In the genomic region with DNA sequence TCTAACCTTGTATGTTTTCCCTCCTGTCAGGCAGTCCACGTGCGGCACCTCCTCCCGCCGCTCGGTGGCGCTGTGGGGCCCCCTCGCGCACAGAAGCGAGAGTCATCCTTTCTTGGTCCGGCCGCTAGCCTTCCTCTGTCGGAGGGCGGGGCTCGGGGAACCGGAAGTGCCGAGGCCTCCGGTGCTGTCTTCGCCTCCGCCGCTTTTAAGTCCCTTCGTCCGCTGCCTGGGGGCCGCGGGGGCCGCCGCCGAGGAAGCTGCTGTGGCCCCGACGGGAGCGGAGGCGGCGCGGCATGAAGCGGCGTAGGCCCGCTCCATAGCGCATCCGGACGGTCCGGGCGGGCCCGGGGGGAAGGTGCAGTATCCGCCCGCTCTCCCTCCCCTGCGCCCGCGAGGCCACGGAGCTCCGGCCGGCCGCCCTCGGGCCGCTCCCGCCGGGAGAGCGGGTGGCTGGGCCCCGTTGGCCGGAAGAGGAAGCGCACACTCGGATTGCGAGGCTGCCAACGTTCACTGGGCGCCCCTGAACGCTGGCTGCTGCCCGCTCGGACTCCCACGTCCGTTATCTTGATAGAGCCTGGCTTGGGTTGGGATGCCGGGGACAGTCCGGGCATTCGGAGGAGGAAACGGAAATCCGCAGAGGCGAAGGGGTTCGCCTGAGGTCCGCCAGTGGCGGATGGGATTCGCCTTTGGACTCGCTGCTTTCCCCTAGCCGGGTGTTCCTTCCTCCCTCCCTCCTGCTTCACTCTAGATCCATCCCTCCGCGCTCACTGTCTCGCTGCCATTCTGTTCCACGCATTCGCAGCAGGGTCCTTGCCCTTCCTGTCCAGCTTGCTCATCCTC, we compare ENCODE assay signal across 8 mouse cellular contexts. TPM values are rescaled to one million over a fixed set of nuclear protein-coding genes. Genes with fewer than 3 reads are reported as not detected.
DNase-seq lines count a peak whose midpoint lies in the region; ATAC-seq and TF ChIP-seq lines count a peak whose summit lies in the region.

A gene (plus strand): TSS at position 146 of the 840 bp plus-strand sequence.

- peak within 1 kb of the TSS; percentile 78 for H3K4me3 ChIP-seq in cortical plate, adult 2 months (ENCODE audit: insufficient read depth, low read length)

- peak; percentile 55; the same call in 1 of the 2 replicates for TF ChIP-seq POLR2A in cortical plate, adult 2 months (IDR thresholded peaks at IDR 0.05; ENCODE audit: extremely low read depth, insufficient read depth, low read length)

- peak within 1 kb of the TSS; percentile 86 for H3K27ac ChIP-seq in cortical plate, adult 2 months (ENCODE audit: insufficient read depth, low read length)

- peak; percentile 93 for ATAC-seq in activated CD4-positive, CD25-positive, alpha-beta regulatory T cell, adult 4 months
- ATAC-seq in megakaryocyte progenitor cell, adult 5-6 weeks (replicated peaks; ENCODE audit: poor library complexity): peak; percentile 98

- H3K4me1 ChIP-seq in cortical plate, adult 2 months (ENCODE audit: control insufficient read depth, insufficient read depth, low read length): peaks cover 6% of the 10 kb centered on the region; the same call in 1 of the 2 replicates

- DNase-seq in gastrocnemius, postnatal 10 days: peak; percentile 93
- DNase-seq in induced T-regulatory cell, adult 2 months (ENCODE audit: low read depth): peak; percentile 96
- peak; percentile 73 to 95 for DNase-seq in left cerebral cortex, adult 9 months (ENCODE audit: low spot score in 2 of 2)
- peak; percentile 93 for DNase-seq in right cerebral cortex, postnatal 14 days
- DNase-seq in urinary bladder, postnatal 36 days (ENCODE audit: low spot score in 2 of 2): peak; percentile 92

- TF ChIP-seq CTCF in cortical plate, adult 2 months (IDR thresholded peaks at IDR 0.05; ENCODE audit: extremely low read depth, insufficient read depth, low read length): peak; percentile 67

RNA-seq across cellular contexts. Expression of the gene that starts here (rescaled TPM):
- 10 to 100 TPM; 23.4 to 29.2 TPM for polyA plus RNA-seq in activated CD4-positive, CD25-positive, alpha-beta regulatory T cell, adult 4 months (2017; shearing (Covaris generic))
- 83.7 TPM in 2 replicates for polyA plus RNA-seq in cortical plate, adult 2 months (2012; rRNA removed)
- total RNA-seq in gastrocnemius, postnatal 10 days (2021): 100 to 1,000 TPM; 103 to 116 TPM
- total RNA-seq in megakaryocyte progenitor cell, adult 5-6 weeks (2015): 74.2 and 77.9 TPM in 2 replicates
- total RNA-seq in megakaryocyte progenitor cell, adult 5-6 weeks (2017): 86.9 and 102 TPM in 2 replicates

Comparison
In these comparisons a context has a peak if more than half of its experiments do, and no peak if none do; other contexts are left out.
1. Peak in every context shown above with its lines: DNase-seq, ATAC-seq, H3K4me3 ChIP-seq and H3K27ac ChIP-seq.